Mouse (Mus musculus) heart, postnatal 4 days (tissue): ENCODE data around the gene Tspan9. TPM values are rescaled to one million over a fixed set of nuclear protein-coding genes. Genes with fewer than 3 reads are reported as not detected.
A peak's percentile ranks its signal among the peaks of the same experiment; 100 is the strongest.

Experiments used
- DNase-seq: peaks from one replicate; pipeline ENCODE4 v3.0.0; 2021
- total RNA-seq, 2 experiments: library from RNA; stranded (reverse); gene quantifications; 2 replicates each; pipeline ENCODE4 v1.2.3; 2021

The Tspan9 gene
- total RNA-seq, 2 experiments from 2014 or later: 216 TPM

GRCm38 (mm10) chr6:128011781-128012180 is 131.6 kb downstream of the Tspan9 start:
- DNase-seq: no peak

DNA sequence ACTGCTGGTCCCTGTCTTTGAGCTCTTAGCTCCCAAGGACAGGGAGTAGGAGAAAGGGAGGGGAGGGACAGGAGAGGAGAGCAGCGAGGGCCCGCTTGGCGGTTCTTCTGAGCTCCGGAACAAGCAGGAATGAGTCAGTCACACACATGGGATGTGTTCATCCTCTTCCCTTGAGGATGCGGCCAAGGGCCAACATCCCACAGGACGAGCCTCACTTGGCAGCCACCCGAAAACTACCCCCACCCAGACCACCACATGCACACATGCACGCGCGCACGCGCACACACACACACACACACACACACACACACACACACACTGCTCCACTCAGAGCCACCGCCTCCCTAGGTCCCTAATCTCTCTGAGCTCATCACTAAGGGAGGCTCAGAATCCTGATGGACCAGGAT is 132.3 kb downstream of the Tspan9 start:
- DNase-seq: peak; percentile 52

- DNase-seq: no peak
These were observed 133.0 kb downstream of the Tspan9 start for GRCm38 (mm10) chr6:128010135-128010971.

GRCm38 (mm10) chr6:128007982-128008562 is 135.3 kb downstream of the Tspan9 start:
- no peak for DNase-seq

- DNase-seq: peak; percentile 47
These were observed 136.1 kb downstream of the Tspan9 start for GRCm38 (mm10) chr6:128007241-128007701.

DNA sequence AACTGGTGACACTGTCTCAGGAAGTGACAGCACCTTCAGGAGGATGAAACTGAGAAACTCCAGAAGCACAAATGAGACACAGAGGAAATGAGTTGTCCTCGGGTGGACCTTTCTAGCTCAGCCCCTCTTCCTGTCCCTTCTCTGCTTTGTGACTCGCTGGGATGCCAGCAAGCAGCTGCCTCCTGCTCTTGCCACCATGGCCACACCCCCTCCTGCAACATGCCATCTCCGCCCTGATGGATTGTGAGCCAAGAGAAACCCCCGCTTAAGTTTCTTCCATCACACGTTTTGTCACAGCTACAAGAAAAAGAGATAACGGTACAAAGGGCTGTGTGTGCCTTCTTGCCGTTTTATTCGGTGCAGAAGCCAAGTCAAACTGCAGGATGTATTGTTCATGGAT is 137.2 kb downstream of the Tspan9 start:
- DNase-seq: no peak

- no peak for DNase-seq
These were observed 138.8 kb downstream of the Tspan9 start for GRCm38 (mm10) chr6:128004544-128004943.

- no peak for DNase-seq
These were observed 139.9 kb downstream of the Tspan9 start for GRCm38 (mm10) chr6:128003542-128003941.

DNA sequence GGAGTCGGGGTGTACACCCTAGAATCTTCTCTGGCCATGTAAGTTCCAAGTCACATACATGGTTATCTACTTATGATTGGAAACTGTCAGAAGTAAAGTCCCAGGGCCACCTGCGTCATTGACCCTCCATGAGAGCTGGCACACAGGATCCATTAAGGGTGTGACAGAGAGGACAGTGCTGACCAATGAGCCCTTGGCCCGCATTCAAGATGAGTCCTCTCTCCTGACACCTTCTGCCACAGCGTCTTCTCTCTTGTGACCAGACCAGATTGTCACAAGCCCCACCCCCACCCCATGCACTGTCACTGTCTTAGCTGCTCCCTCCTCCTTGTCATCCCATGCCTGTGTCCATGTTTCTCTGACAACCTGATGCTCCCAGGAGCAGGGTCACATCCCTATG is 140.7 kb downstream of the Tspan9 start:
- no peak for DNase-seq

- DNase-seq: no peak
These were observed 141.3 kb downstream of the Tspan9 start for GRCm38 (mm10) chr6:128002104-128002503.

- DNase-seq: no peak
These were observed 141.8 kb downstream of the Tspan9 start for GRCm38 (mm10) chr6:128001587-128001986.

DNA sequence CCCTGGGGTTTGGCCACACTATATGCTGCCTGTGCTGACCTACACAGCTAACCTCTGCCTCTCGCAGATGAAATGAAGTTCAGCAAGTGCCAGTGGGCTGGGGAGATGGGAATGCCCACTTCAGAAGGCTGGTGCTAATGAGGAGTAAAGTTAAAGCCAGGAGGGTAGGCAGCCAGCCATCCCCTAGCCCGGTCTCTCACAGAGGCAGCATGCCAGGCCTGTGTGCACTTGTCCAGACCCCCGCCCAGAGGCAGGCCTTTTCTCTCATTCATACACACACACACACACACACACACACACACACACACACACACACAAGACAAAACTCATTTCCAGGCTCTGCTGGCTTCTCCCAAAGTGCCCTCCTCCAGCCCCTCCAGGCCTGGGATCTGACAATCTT is 142.6 kb downstream of the Tspan9 start:
- DNase-seq: no peak

GRCm38 (mm10) chr6:127999118-127999517 is 144.3 kb downstream of the Tspan9 start:
- no peak for DNase-seq

- DNase-seq: no peak
These were observed 146.5 kb downstream of the Tspan9 start for GRCm38 (mm10) chr6:127996928-127997327.

DNA sequence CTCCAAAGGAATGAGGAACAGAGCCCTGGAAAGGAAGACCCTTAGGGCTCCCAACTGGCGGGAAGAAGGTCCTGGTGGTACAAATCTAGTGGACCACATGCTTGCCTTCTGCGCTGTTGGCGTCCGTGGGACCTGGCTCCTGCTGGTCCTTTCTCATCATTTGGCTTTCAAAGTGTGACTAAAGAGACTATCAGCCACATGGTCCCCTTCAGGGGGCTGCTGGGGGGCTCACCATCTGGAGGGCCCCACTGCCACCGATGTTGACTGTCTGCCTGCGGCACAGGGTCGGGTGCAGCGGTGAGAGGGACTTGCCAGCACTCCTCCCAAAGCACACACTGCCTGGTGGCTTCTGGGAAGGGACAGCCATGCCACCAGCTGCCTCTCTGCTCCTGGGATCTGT is 150.4 kb downstream of the Tspan9 start:
- no peak for DNase-seq

DNA sequence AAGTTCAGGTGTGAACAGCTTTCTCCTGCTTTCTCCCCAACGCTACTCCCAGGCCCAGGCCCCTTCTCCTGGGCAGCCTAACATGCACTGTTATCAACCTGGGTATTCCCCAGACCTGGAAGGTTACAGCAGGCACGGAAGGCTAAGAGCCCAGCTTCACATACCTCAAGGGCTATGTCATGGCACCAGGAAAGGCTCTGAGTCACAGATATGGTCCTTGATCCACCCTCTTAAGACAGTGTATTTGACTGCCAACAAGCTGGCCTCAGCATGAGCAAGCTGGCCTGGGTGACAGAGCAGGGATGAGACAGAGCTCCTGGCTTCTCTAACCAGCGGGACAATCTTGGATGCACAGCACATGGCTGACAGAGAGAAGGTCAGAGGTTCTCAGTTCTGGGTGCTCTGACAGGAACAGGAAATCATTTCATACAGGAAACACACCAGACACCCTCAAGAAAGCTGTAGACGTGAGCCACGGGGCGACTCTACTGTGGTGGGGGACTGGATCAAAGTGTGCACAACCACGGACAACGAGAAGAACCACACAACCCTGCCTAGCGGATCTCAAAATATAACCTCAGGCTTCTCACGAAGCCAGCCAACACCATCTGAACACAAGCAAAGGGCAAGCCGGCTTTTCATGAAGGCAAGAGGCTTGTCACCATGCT is 151.8 kb downstream of the Tspan9 start:
- DNase-seq: peak; percentile 68

DNA sequence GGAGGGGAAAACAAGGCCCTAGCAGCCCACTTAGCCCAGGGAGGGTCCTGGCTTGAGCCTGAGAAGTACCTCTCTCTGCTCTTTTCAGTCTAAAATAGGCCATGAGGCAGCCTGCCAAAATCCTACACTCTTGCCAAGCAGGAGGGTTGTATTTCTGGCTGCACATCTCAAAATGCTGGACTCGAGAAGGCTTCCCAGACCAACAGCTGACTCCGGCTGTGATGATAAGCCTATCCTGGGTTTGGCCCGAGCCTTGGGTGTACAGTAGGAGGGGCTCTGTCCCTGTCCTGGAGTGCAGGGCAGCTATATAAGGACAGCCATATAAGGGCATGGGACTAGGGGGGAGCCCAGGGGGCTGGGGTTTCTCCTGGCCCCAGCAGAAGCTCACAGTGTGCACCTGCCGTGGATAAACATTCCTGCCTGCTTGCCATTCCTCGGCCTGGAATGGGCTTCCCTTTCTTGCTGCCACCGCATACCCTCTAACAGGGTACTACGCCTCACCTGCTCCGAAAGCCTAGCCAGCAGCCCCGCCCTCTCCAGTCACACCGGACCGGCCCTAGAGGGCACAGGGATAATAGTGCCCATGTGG is 153.7 kb downstream of the Tspan9 start:
- DNase-seq: peak; percentile 97

DNA sequence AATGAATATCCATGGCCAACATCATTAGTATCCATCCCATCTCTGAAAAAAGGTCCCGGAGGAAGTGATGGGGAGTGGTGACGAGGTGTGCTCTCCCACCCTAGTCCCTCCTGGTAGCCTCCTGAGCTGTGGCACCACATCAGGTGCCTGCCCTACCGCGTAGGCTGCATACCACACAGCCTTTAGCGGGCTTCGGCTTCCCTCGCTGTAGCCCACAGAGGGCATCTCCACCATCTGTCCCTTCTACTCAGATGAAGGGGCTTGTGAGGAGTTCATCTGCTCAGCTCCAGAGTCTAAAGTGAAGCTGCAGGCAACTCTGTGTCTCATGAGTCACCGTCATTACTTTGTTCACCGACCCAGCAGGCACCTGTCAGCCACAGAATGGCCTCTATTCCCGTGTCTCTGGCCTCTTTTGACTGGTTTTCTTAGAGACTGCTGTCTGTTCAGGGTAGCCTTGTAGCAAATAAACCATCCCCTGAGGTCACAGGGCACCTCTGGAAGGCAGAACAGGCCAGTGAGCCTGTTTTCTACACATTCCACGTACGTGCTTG is 154.4 kb downstream of the Tspan9 start:
- DNase-seq: no peak

- peak; percentile 37 for DNase-seq
These were observed 156.0 kb downstream of the Tspan9 start for GRCm38 (mm10) chr6:127987374-127987773.

GRCm38 (mm10) chr6:127986357-127986756 is 157.0 kb downstream of the Tspan9 start:
- DNase-seq: peak; percentile 67

- peak; percentile 57 for DNase-seq
These were observed 162.2 kb downstream of the Tspan9 start for GRCm38 (mm10) chr6:127981176-127981575.

DNA sequence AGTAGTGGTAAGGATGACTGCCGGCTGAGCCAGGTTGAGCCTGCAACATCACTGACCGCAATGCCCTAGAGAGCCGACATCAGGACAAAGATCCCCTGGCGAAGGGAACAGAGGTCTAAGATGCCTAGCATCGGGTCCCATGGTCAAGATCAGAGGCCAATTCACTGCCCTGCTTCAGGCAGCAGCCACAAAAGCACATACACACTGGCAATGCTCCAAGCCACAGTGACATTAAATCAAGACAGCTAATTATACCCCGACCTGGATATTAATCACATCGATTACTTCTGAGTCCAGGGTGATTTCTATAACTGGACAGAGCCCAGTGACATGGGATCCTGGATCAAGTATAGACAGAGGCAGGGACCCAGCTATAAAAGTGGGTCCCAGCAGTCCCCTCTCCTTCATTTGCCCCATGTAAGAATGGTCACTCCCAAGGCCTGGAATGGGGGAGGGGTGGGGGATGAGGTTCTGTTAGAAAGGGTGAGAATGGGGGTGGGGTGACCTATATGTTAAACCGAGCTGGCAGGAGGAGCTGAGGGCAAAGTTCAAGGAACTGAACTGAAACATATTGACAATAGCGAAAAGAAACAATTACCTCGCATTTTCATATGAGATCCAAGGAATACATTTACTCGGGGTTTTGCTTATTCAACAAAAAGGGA is 162.9 kb downstream of the Tspan9 start:
- DNase-seq: no peak
